Mouse (Mus musculus) liver, embryonic 14.5 days (tissue): ENCODE results near the gene Spire2. TPM values are rescaled to one million over a fixed set of nuclear protein-coding genes. Genes with fewer than 3 reads are reported as not detected.
"Not testable (repeated sequence)": the region's sequence is repeated elsewhere in the genome, so short reads cannot be mapped to it uniquely, and the experiment has no call there.

ENCODE experiments used
- ATAC-seq: fragments of 200-750 bp; cut with Nextera tagmentation; 2 replicates; pipeline ENCODE4 v1.8.0; 2017; ENCODE audit warnings: moderate number of reproducible peaks, mild to moderate bottlenecking, moderate library complexity; ENCODE audit not compliant: insufficient read depth
- DNase-seq, 3 experiments: peaks; one replicate each; pipeline ENCODE4 v3.0.0-alpha.2; 2012 to 2013; ENCODE audit warnings: low read depth in 3 of 3, low spot score in 3 of 3
- H3K27ac ChIP-seq: fragments of 300-500 bp; sonication (generic); 2 replicates; pipeline ENCODE4 v1.5.1; 2014; ENCODE audit warnings: moderate library complexity, mild to moderate bottlenecking, control low read depth, inconsistent platforms
- H3K27me3 ChIP-seq: fragments of 300-500 bp; sonication (generic); 2 replicates; pipeline ENCODE4 v1.6.1; 2014; ENCODE audit warnings: mild to moderate bottlenecking, low read length, moderate library complexity; ENCODE audit not compliant: control insufficient read depth, insufficient read depth
- H3K36me3 ChIP-seq: fragments of 300-500 bp; sonication (generic); replicated peaks from 2 replicates; pipeline ENCODE4 v1.6.1; 2014; ENCODE audit warnings: low read depth; ENCODE audit not compliant: control insufficient read depth, insufficient read depth
- H3K4me1 ChIP-seq, 2 experiments: fragments of 200-500 bp in 1 of 2; fragments of 300-500 bp in 1 of 2; sonication (generic) in 1 of 2; replicated peaks; 2 replicates each; pipeline ENCODE4 v1.6.1; 2012 to 2014; ENCODE audit warnings: antibody characterized with exemption in 1 of 2, inconsistent platforms in 1 of 2, low read length in 1 of 2; ENCODE audit not compliant: control insufficient read depth in 2 of 2, insufficient read depth in 2 of 2
- H3K4me2 ChIP-seq: fragments of 300-500 bp; sonication (generic); 2 replicates; pipeline ENCODE4 v1.6.1; 2014; ENCODE audit warnings: low read depth, mild to moderate bottlenecking, control low read depth, moderate library complexity
- H3K4me3 ChIP-seq, 2 experiments: fragments of 200-500 bp in 1 of 2; fragments of 300-500 bp in 1 of 2; sonication (generic) in 1 of 2; 2 replicates each; pipeline ENCODE4 v1.5.1; 2012 to 2014; ENCODE audit warnings: low read depth in 2 of 2, low read length in 2 of 2, mild to moderate bottlenecking in 2 of 2, control low read depth in 1 of 2, inconsistent platforms in 1 of 2, moderate library complexity in 1 of 2; ENCODE audit not compliant: insufficient read depth in 1 of 2
- H3K9ac ChIP-seq: fragments of 300-500 bp; sonication (generic); replicated peaks from 2 replicates; pipeline ENCODE4 v1.6.1; 2014; ENCODE audit warnings: mild to moderate bottlenecking, control low read depth, moderate library complexity
- H3K9me3 ChIP-seq: fragments of 300-500 bp; sonication (generic); 2 replicates; pipeline ENCODE4 v1.6.1; 2016; ENCODE audit warnings: low read length, mixed read lengths; ENCODE audit not compliant: control insufficient read depth
- CTCF ChIP-seq: IDR thresholded peaks from 2 replicates; pipeline ENCODE4 v1.5.1; 2016; ENCODE audit warnings: antibody characterized with exemption, low read depth, control low read depth
- EP300 ChIP-seq: IDR thresholded peaks from 2 replicates; pipeline ENCODE4 v1.6.1; 2016; ENCODE audit warnings: antibody characterized with exemption, low read depth
- WGBS: fragments of 180-500 bp; shearing (Covaris S2); extraction: QIAGEN DNeasy Blood & Tissue Kit; methylation state at CpG from one replicate; pipeline ENCODE4 v1.1.7; 2014; ENCODE audit not compliant: insufficient replicate concordance; 5-methylcytosine and 5-hydroxymethylcytosine counted together
- polyA plus RNA-seq, 2 experiments: library from polyadenylated mRNA; depleted of rRNA in 1 of 2; stranded (reverse) in 1 of 2; unstranded in 1 of 2; fragments of >200 nt; fragmentation: Nextera tagmentation in 1 of 2; extraction: Ambion mirVana in 1 of 2; gene quantifications; 2 replicates each; pipeline versions ENCODE4 v1.2.1 to v1.2.3; 2012 to 2014

Gene Spire2
- polyA plus RNA-seq (2012; rRNA removed) = 3.0 TPM in 2 replicates
- polyA plus RNA-seq (2014; fragmentation: Nextera tagmentation; extraction: Ambion mirVana) = 2.2 and 2.9 TPM in 2 replicates

- Histone ChIP-seq H3K4me1 (peaks cover 15 to 31% of the 10 kb centered on the region in 2 experiments; a peak in 3 of 4 replicates), H3K27ac (peak within 1 kb of the TSS; percentile 63)
Observed at GRCm38 (mm10) chr8:123332262-123333090, at the start of gene Spire2. TSS of gene Spire2 (plus strand) at chr8:123332713.

GRCm38 (mm10) chr8:123282994-123283393, 49.5 kb upstream of the Spire2 start:
- H3K4me1 ChIP-seq, H3K27ac ChIP-seq, H3K9me3 ChIP-seq, ATAC-seq, H3K36me3 ChIP-seq, H3K4me2 ChIP-seq, H3K27me3 ChIP-seq, DNase-seq, H3K4me3 ChIP-seq, H3K9ac ChIP-seq: not testable (repeated sequence)
- WGBS = 80% methylated on average over 5 of the region's 6 CpGs

More at GRCm38 (mm10) chr8:123332262-123333090, at the start of gene Spire2:
- H3K36me3 ChIP-seq = no peaks in the 10 kb centered on the region
- peak within 1 kb of the TSS; percentile 43 for H3K9ac ChIP-seq
- DNase-seq (peak; percentile 54 to 78 (median 69)), ATAC-seq (peak; percentile 85)
- TF ChIP-seq CTCF (no peak), EP300 (no peak)
- H3K4me3 ChIP-seq = peak within 1 kb of the TSS; percentile 51 to 70
- no peaks in the 10 kb centered on the region for H3K27me3 ChIP-seq
- no peaks in the 10 kb centered on the region for H3K9me3 ChIP-seq
- peak within 1 kb of the TSS; percentile 76 for H3K4me2 ChIP-seq
- under 1% methylated on average over 85 of the region's 85 CpGs for WGBS

GRCm38 (mm10) chr8:123283991-123284390, 48.5 kb upstream of the Spire2 start:
- no peaks in the 10 kb centered on the region for H3K27me3 ChIP-seq
- H3K4me1 ChIP-seq = no peaks in the 10 kb centered on the region
- no peak for ATAC-seq
- DNase-seq = no peak
- no peak overlapping the region for H3K4me2 ChIP-seq
- H3K36me3 ChIP-seq = peaks cover 2% of the 10 kb centered on the region
- no peak overlapping the region for H3K4me3 ChIP-seq
- no peaks in the 10 kb centered on the region for H3K9me3 ChIP-seq
- no peak overlapping the region for H3K9ac ChIP-seq
- TF ChIP-seq CTCF (no peak), EP300 (no peak)
- no peak overlapping the region for H3K27ac ChIP-seq
- WGBS = 76% methylated on average over 7 of the region's 7 CpGs

- Histone ChIP-seq H3K4me1 (no peaks in the 10 kb centered on the region), H3K27me3 (no peaks in the 10 kb centered on the region), H3K4me3 (no peak overlapping the region), H3K27ac (no peak overlapping the region), H3K36me3 (peaks cover 2% of the 10 kb centered on the region), H3K9me3 (no peaks in the 10 kb centered on the region), H3K9ac (no peak overlapping the region), H3K4me2 (no peak overlapping the region)
- WGBS = 80% methylated on average over 5 of the region's 5 CpGs
- ATAC-seq = no peak
- no peak for TF ChIP-seq CTCF
- no peak for TF ChIP-seq EP300
- DNase-seq = no peak
Observed at GRCm38 (mm10) chr8:123284493-123284892, 48.0 kb upstream of the Spire2 start.

GRCm38 (mm10) chr8:123287362-123287761, 45.2 kb upstream of the Spire2 start:
- ATAC-seq (no peak), DNase-seq (no peak)
- WGBS = 90% methylated on average over 17 of the region's 17 CpGs
- H3K4me3 ChIP-seq = no peak overlapping the region
- H3K9ac ChIP-seq = no peak overlapping the region
- no peaks in the 10 kb centered on the region for H3K27me3 ChIP-seq
- no peak overlapping the region for H3K4me2 ChIP-seq
- no peaks in the 10 kb centered on the region for H3K4me1 ChIP-seq
- TF ChIP-seq CTCF (no peak), EP300 (no peak)
- H3K36me3 ChIP-seq = no peaks in the 10 kb centered on the region; the same call in 1 of the 2 replicates
- no peak overlapping the region for H3K27ac ChIP-seq
- H3K9me3 ChIP-seq = no peaks in the 10 kb centered on the region
